Mouse (Mus musculus) liver, embryonic 14.5 days (tissue): ENCODE results near the gene Dclre1a.

Experiments
- CTCF ChIP-seq: IDR thresholded peaks from 2 replicates; pipeline ENCODE4 v1.5.1; 2016; ENCODE audit warnings: antibody characterized with exemption, low read depth, control low read depth
- EP300 ChIP-seq: IDR thresholded peaks from 2 replicates; pipeline ENCODE4 v1.6.1; 2016; ENCODE audit warnings: antibody characterized with exemption, low read depth

- TF ChIP-seq CTCF (no peak), EP300 (no peak)
Observed at GRCm38 (mm10) chr19:56531251-56531650, 16.8 kb downstream of the Dclre1a start.
